Mouse (Mus musculus): ENCODE measurements around the gene Phactr2.

DNA sequence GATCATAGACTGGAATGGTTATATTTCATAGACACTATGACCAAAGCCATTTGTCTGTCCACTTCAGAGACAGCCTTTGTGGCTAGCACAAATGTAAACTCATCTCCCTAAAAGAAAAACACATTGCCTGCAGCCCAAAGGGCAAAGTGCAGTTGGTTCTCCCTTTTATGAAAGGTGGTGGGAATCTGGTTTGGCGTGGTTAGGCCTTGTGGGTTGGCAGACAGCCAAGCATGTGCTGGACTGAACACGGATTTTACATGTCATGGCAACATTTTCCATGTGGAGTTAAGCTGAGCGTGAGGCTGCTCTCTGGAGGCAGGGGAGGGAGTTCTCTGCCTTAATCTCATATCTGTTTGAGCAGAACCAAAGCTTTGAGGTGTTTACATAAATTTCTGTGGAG lies 98.4 kb downstream of the Phactr2 start:
- no peak for TF ChIP-seq GATA1 (IDR thresholded peaks at IDR 0.05; ENCODE audit: borderline replicate concordance, low read length)
- TF ChIP-seq CTCF (IDR thresholded peaks at IDR 0.05; ENCODE audit: low read depth, low read length), result no peak
- no peak for TF ChIP-seq TAL1 (conservative IDR thresholded peaks at IDR 0.05; ENCODE audit: low read depth, low read length)
- TF ChIP-seq POLR2AphosphoS5 (IDR thresholded peaks at IDR 0.05; ENCODE audit: insufficient replicate concordance, low read depth, low read length), result no peak
- no peak for TF ChIP-seq GATA2 (IDR thresholded peaks at IDR 0.05; ENCODE audit: borderline replicate concordance, low read depth, low read length)
